Mouse (Mus musculus) liver, embryonic 16.5 days (tissue): ENCODE measurements around the gene Irf8. TPM values are rescaled to one million over a fixed set of nuclear protein-coding genes. Genes with fewer than 3 reads are reported as not detected.

Source experiments
- ATAC-seq: fragments of 200-750 bp; cut with Nextera tagmentation; 2 replicates; pipeline ENCODE4 v1.8.0; 2017; ENCODE audit warnings: low read depth, mild to moderate bottlenecking, moderate number of reproducible peaks, moderate library complexity
- H3K27ac ChIP-seq: fragments of 300-500 bp; sonication (generic); 2 replicates; pipeline ENCODE4 v1.5.1; 2014; ENCODE audit warnings: mild to moderate bottlenecking, low read length
- H3K27me3 ChIP-seq: fragments of 300-500 bp; sonication (generic); 2 replicates; pipeline ENCODE4 v1.6.1; 2014; ENCODE audit warnings: low read depth, low read length, mixed read lengths; ENCODE audit not compliant: control insufficient read depth, insufficient read depth
- H3K36me3 ChIP-seq: fragments of 300-500 bp; sonication (generic); 2 replicates; pipeline ENCODE4 v1.6.1; 2014; ENCODE audit warnings: mild to moderate bottlenecking; ENCODE audit not compliant: control insufficient read depth, insufficient read depth
- H3K4me1 ChIP-seq: fragments of 300-500 bp; sonication (generic); 2 replicates; pipeline ENCODE4 v1.6.1; 2014; ENCODE audit warnings: low read depth, low read length, mixed read lengths; ENCODE audit not compliant: control insufficient read depth
- H3K4me2 ChIP-seq: fragments of 300-500 bp; sonication (generic); 2 replicates; pipeline ENCODE4 v1.6.1; 2014; ENCODE audit warnings: low read depth, low read length, mixed read lengths
- H3K4me3 ChIP-seq: fragments of 300-500 bp; sonication (generic); 2 replicates; pipeline ENCODE4 v1.5.1; 2014; ENCODE audit warnings: low read depth, mild to moderate bottlenecking, low read length
- H3K9ac ChIP-seq: fragments of 300-500 bp; sonication (generic); 2 replicates; pipeline ENCODE4 v1.6.1; 2014; ENCODE audit warnings: low read depth, low read length
- H3K9me3 ChIP-seq: fragments of 300-500 bp; sonication (generic); replicated peaks from 2 replicates; pipeline ENCODE4 v1.6.1; 2016; ENCODE audit warnings: low read length; ENCODE audit not compliant: control insufficient read depth
- WGBS: fragments of 180-500 bp; shearing (Covaris S2); extraction: QIAGEN DNeasy Blood & Tissue Kit; methylation state at CpG from one replicate; pipeline ENCODE4 v1.1.7; 2014; ENCODE audit not compliant: insufficient replicate concordance; 5-methylcytosine and 5-hydroxymethylcytosine counted together
- polyA plus RNA-seq: library from polyadenylated mRNA; unstranded; fragments of >200 nt; fragmentation: Nextera tagmentation; extraction: Ambion mirVana; gene quantifications from 2 replicates; pipeline ENCODE4 v1.2.1, GENCODE M21; 2015

Irf8 gene
- polyA plus RNA-seq, 1 experiment from 2014 or later = 17.4 TPM

- Histone ChIP-seq H3K4me1 (no peaks in the 10 kb centered on the region), H3K4me2 (no peak overlapping the region), H3K27ac (no peak overlapping the region), H3K27me3 (no peaks in the 10 kb centered on the region), H3K9me3 (no peaks in the 10 kb centered on the region), H3K4me3 (no peak overlapping the region), H3K36me3 (no peaks in the 10 kb centered on the region), H3K9ac (no peak overlapping the region)
- no peak for ATAC-seq
These were observed 28.5 kb downstream of the Irf8 start for GRCm38 (mm10) chr8:120764638-120765037.

- Histone ChIP-seq H3K27ac (no peak overlapping the region), H3K4me1 (no peaks in the 10 kb centered on the region), H3K27me3 (no peaks in the 10 kb centered on the region), H3K36me3 (no peaks in the 10 kb centered on the region), H3K4me2 (no peak overlapping the region), H3K4me3 (no peak overlapping the region), H3K9me3 (no peaks in the 10 kb centered on the region), H3K9ac (no peak overlapping the region)
- no peak for ATAC-seq
- WGBS = 13% methylated on average over 3 of the region's 3 CpGs
These were observed 30.5 kb downstream of the Irf8 start for GRCm38 (mm10) chr8:120766622-120767021.

- Histone ChIP-seq H3K4me2 (no peak overlapping the region), H3K27ac (no peak overlapping the region)
- ATAC-seq = no peak
These were observed 32.5 kb downstream of the Irf8 start for GRCm38 (mm10) chr8:120768454-120769218.

GRCm38 (mm10) chr8:120777184-120777583 is 41.0 kb downstream of the Irf8 start:
- Histone ChIP-seq H3K9ac (no peak overlapping the region), H3K4me3 (no peak overlapping the region), H3K9me3 (no peaks in the 10 kb centered on the region), H3K4me1 (no peaks in the 10 kb centered on the region), H3K27ac (no peak overlapping the region), H3K4me2 (no peak overlapping the region), H3K36me3 (no peaks in the 10 kb centered on the region), H3K27me3 (no peaks in the 10 kb centered on the region)
- WGBS = 70% methylated on average over 10 of the region's 10 CpGs
- ATAC-seq = no peak

More at GRCm38 (mm10) chr8:120768454-120769218, 32.5 kb downstream of the Irf8 start:
- H3K9ac ChIP-seq = no peak overlapping the region
- no peak overlapping the region for H3K4me3 ChIP-seq
- 23% methylated on average over 12 of the region's 12 CpGs for WGBS
- H3K9me3 ChIP-seq = no peaks in the 10 kb centered on the region
- no peaks in the 10 kb centered on the region for H3K4me1 ChIP-seq
- H3K27me3 ChIP-seq = no peaks in the 10 kb centered on the region
- H3K36me3 ChIP-seq = no peaks in the 10 kb centered on the region

GRCm38 (mm10) chr8:120777732-120778131 is 41.6 kb downstream of the Irf8 start:
- Histone ChIP-seq H3K27me3 (no peaks in the 10 kb centered on the region), H3K9ac (no peak overlapping the region), H3K4me3 (no peak overlapping the region), H3K4me2 (no peak overlapping the region), H3K27ac (no peak overlapping the region), H3K9me3 (no peaks in the 10 kb centered on the region), H3K4me1 (no peaks in the 10 kb centered on the region), H3K36me3 (no peaks in the 10 kb centered on the region)
- WGBS = 57% methylated on average over 13 of the region's 13 CpGs
- ATAC-seq = no peak

- WGBS = 76% methylated on average over 7 of the region's 7 CpGs
- no peak for ATAC-seq
These were observed 42.9 kb downstream of the Irf8 start for GRCm38 (mm10) chr8:120779106-120779505.

GRCm38 (mm10) chr8:120783781-120784180 is 47.6 kb downstream of the Irf8 start:
- Histone ChIP-seq H3K4me1 (no peaks in the 10 kb centered on the region), H3K27me3 (no peaks in the 10 kb centered on the region), H3K9ac (no peak overlapping the region), H3K4me3 (no peak overlapping the region), H3K9me3 (no peaks in the 10 kb centered on the region), H3K27ac (no peak overlapping the region), H3K4me2 (no peak overlapping the region), H3K36me3 (no peaks in the 10 kb centered on the region)
- 59% methylated on average over 4 of the region's 4 CpGs for WGBS
- no peak for ATAC-seq

More at GRCm38 (mm10) chr8:120779106-120779505, 42.9 kb downstream of the Irf8 start:
- Histone ChIP-seq H3K4me1 (no peaks in the 10 kb centered on the region), H3K9me3 (no peaks in the 10 kb centered on the region), H3K9ac (no peak overlapping the region), H3K27ac (no peak overlapping the region), H3K36me3 (no peaks in the 10 kb centered on the region), H3K27me3 (no peaks in the 10 kb centered on the region), H3K4me3 (no peak overlapping the region), H3K4me2 (no peak overlapping the region)

GRCm38 (mm10) chr8:120786753-120787152 is 50.6 kb downstream of the Irf8 start:
- Histone ChIP-seq H3K27ac (no peak overlapping the region), H3K36me3 (no peaks in the 10 kb centered on the region), H3K4me3 (no peak overlapping the region), H3K4me1 (no peaks in the 10 kb centered on the region), H3K9ac (no peak overlapping the region), H3K4me2 (no peak overlapping the region), H3K9me3 (no peaks in the 10 kb centered on the region), H3K27me3 (no peaks in the 10 kb centered on the region)
- ATAC-seq = no peak
- 60% methylated on average over 4 of the region's 4 CpGs for WGBS

- H3K27ac ChIP-seq = no peak overlapping the region
- H3K9ac ChIP-seq = no peak overlapping the region
- 36% methylated on average over 5 of the region's 5 CpGs for WGBS
- no peaks in the 10 kb centered on the region for H3K9me3 ChIP-seq
- no peaks in the 10 kb centered on the region for H3K4me1 ChIP-seq
- H3K36me3 ChIP-seq = no peaks in the 10 kb centered on the region
- H3K4me3 ChIP-seq = no peak overlapping the region
- no peak overlapping the region for H3K4me2 ChIP-seq
- no peaks in the 10 kb centered on the region for H3K27me3 ChIP-seq
- no peak for ATAC-seq
These were observed 51.5 kb downstream of the Irf8 start for GRCm38 (mm10) chr8:120787631-120788030.
